Mouse (Mus musculus) kidney, adult 8-10 months (tissue): ENCODE measurements at regions not wholly inside any gene's neighbourhood (a gene's known extent, or its start where the extent isn't known, plus 50 kb on each side); places are given as distances from the start of the nearest gene placed in this dataset.

ENCODE experiments used
- DNase-seq, 2 experiments: peaks; one replicate each; pipeline ENCODE4 v3.0.0; 2022

GRCm38 (mm10) chr10:9569277-9569676 lies 105.7 kb downstream of the Samd5 start:
- DNase-seq: no peak

- DNase-seq: no peak
Measured at GRCm38 (mm10) chr10:9557517-9558065, 117.4 kb downstream of the Samd5 start.

GRCm38 (mm10) chr10:9557092-9557491 lies 117.9 kb downstream of the Samd5 start:
- no peak for DNase-seq

- DNase-seq: no peak
Measured at GRCm38 (mm10) chr10:9553946-9554345, 121.1 kb downstream of the Samd5 start.

- no peak for DNase-seq
Measured at GRCm38 (mm10) chr10:9549913-9550709, 124.9 kb downstream of the Samd5 start.

- no peak for DNase-seq
Measured at GRCm38 (mm10) chr10:9545807-9546206, 129.2 kb downstream of the Samd5 start.

GRCm38 (mm10) chr10:9544041-9544786 lies 130.8 kb downstream of the Samd5 start:
- DNase-seq: no peak

GRCm38 (mm10) chr10:9541579-9541978 lies 133.4 kb downstream of the Samd5 start:
- DNase-seq: no peak

- DNase-seq: no peak
Measured at GRCm38 (mm10) chr10:9537686-9538085, 137.3 kb downstream of the Samd5 start.

GRCm38 (mm10) chr10:9534552-9534951 lies 140.5 kb downstream of the Samd5 start:
- DNase-seq: no peak

GRCm38 (mm10) chr10:9533283-9533682 lies 141.7 kb downstream of the Samd5 start:
- no peak for DNase-seq

- no peak for DNase-seq
Measured at GRCm38 (mm10) chr10:9531931-9532330, 143.1 kb downstream of the Samd5 start.

- DNase-seq: no peak
Measured at GRCm38 (mm10) chr10:9529408-9529807, 145.6 kb downstream of the Samd5 start.

- DNase-seq: no peak
Measured at GRCm38 (mm10) chr10:9528066-9528465, 146.9 kb downstream of the Samd5 start.

- DNase-seq: no peak
Measured at GRCm38 (mm10) chr10:9509764-9510390, 165.1 kb downstream of the Samd5 start.

- DNase-seq: no peak
Measured at GRCm38 (mm10) chr10:9509092-9509671, 165.8 kb downstream of the Samd5 start.

- DNase-seq: no peak
Measured at GRCm38 (mm10) chr10:9503569-9504493, 171.2 kb downstream of the Samd5 start.

- no peak for DNase-seq
Measured at GRCm38 (mm10) chr10:9498550-9498949, 176.5 kb downstream of the Samd5 start.

- no peak for DNase-seq
Measured at GRCm38 (mm10) chr10:9497021-9497420, 178.0 kb downstream of the Samd5 start.

- DNase-seq: no peak
Measured at GRCm38 (mm10) chr10:9495143-9495651, 179.8 kb downstream of the Samd5 start.

GRCm38 (mm10) chr10:9490416-9490815 lies 184.6 kb downstream of the Samd5 start:
- DNase-seq: no peak

GRCm38 (mm10) chr10:9462361-9462760 lies 212.6 kb downstream of the Samd5 start:
- DNase-seq: no peak
